Mouse (Mus musculus): ENCODE measurements around the gene Vmn2r84.
A peak's percentile ranks its signal among the peaks of the same experiment; 100 is the strongest.
"Not testable (repeated sequence)": the region's sequence is repeated elsewhere in the genome, so short reads cannot be mapped to it uniquely, and the experiment has no call there.

Gene Vmn2r84

GRCm38 (mm10) chr10:130394232-130394631 lies at the start of gene Vmn2r84:
Gene Vmn2r84 (minus strand): TSS chr10:130394332.
- DNase-seq (ENCODE audit: inconsistent ontology term): no peak

- not testable (repeated sequence) for DNase-seq (ENCODE audit: inconsistent ontology term)
Observed at GRCm38 (mm10) chr10:130434185-130434898, 40.2 kb upstream of the Vmn2r84 start.

GRCm38 (mm10) chr10:130429603-130430002 lies 35.5 kb upstream of the Vmn2r84 start, which contains the start of gene Vmn2r85:
Gene Vmn2r85 (minus strand): TSS chr10:130429703.
- DNase-seq (ENCODE audit: inconsistent ontology term): not testable (repeated sequence)

- DNase-seq (ENCODE audit: inconsistent ontology term): not testable (repeated sequence)
Observed at GRCm38 (mm10) chr10:130422368-130422767, 28.2 kb upstream of the Vmn2r84 start.

- no peak for DNase-seq (ENCODE audit: inconsistent ontology term)
Observed at GRCm38 (mm10) chr10:130420401-130420800, 26.3 kb upstream of the Vmn2r84 start.

- DNase-seq (ENCODE audit: inconsistent ontology term): not testable (repeated sequence)
Observed at GRCm38 (mm10) chr10:130419954-130420353, 25.8 kb upstream of the Vmn2r84 start.

- DNase-seq (ENCODE audit: inconsistent ontology term): not testable (repeated sequence)
Observed at GRCm38 (mm10) chr10:130416352-130416751, 22.2 kb upstream of the Vmn2r84 start.

- DNase-seq (ENCODE audit: inconsistent ontology term): not testable (repeated sequence)
Observed at GRCm38 (mm10) chr10:130412167-130412698, 18.1 kb upstream of the Vmn2r84 start.

GRCm38 (mm10) chr10:130375145-130375544 lies 19.0 kb downstream of the Vmn2r84 start:
- no peak for DNase-seq (ENCODE audit: inconsistent ontology term)

GRCm38 (mm10) chr10:130372491-130373173 lies 21.5 kb downstream of the Vmn2r84 start:
- no peak for DNase-seq (ENCODE audit: inconsistent ontology term)

- DNase-seq (ENCODE audit: inconsistent ontology term): no peak
Observed at GRCm38 (mm10) chr10:130371644-130372043, 22.5 kb downstream of the Vmn2r84 start.

- DNase-seq (ENCODE audit: inconsistent ontology term): no peak
Observed at GRCm38 (mm10) chr10:130370005-130370682, 24.0 kb downstream of the Vmn2r84 start.

GRCm38 (mm10) chr10:130368384-130368783 lies 25.7 kb downstream of the Vmn2r84 start:
- no peak for DNase-seq (ENCODE audit: inconsistent ontology term)

- no peak for DNase-seq (ENCODE audit: inconsistent ontology term)
Observed at GRCm38 (mm10) chr10:130364766-130365165, 29.4 kb downstream of the Vmn2r84 start.

- DNase-seq (ENCODE audit: inconsistent ontology term): peak; percentile 43
Observed at GRCm38 (mm10) chr10:130363438-130364164, 30.5 kb downstream of the Vmn2r84 start.

- no peak for DNase-seq (ENCODE audit: inconsistent ontology term)
Observed at GRCm38 (mm10) chr10:130344056-130344455, 50.1 kb downstream of the Vmn2r84 start.

GRCm38 (mm10) chr10:130340050-130340449 lies 54.1 kb downstream of the Vmn2r84 start:
- DNase-seq (ENCODE audit: inconsistent ontology term): not testable (repeated sequence)

- DNase-seq (ENCODE audit: inconsistent ontology term): no peak
Observed at GRCm38 (mm10) chr10:130337581-130337980, 56.6 kb downstream of the Vmn2r84 start.

GRCm38 (mm10) chr10:130336385-130336784 lies 57.7 kb downstream of the Vmn2r84 start:
- DNase-seq (ENCODE audit: inconsistent ontology term): no peak

- no peak for DNase-seq (ENCODE audit: inconsistent ontology term)
Observed at GRCm38 (mm10) chr10:130330711-130331110, 63.4 kb downstream of the Vmn2r84 start.
